Mouse (Mus musculus): ENCODE measurements at regions not wholly inside any gene's neighbourhood (a gene's known extent, or its start where the extent isn't known, plus 50 kb on each side); places are given as distances from the start of the nearest gene placed in this dataset.

- no peak for DNase-seq (ENCODE audit: low spot score)
Observed at GRCm38 (mm10) chr4:125882531-125882930, 141.8 kb upstream of the Csf3r start.

GRCm38 (mm10) chr4:125890510-125890909 is 133.8 kb upstream of the Csf3r start:
- no peak for DNase-seq (ENCODE audit: low spot score)

- DNase-seq (ENCODE audit: low spot score), result no peak
Observed at GRCm38 (mm10) chr4:125893139-125893538, 131.2 kb upstream of the Csf3r start.

GRCm38 (mm10) chr4:125897707-125898106 is 126.6 kb upstream of the Csf3r start:
- no peak for DNase-seq (ENCODE audit: low spot score)

GRCm38 (mm10) chr4:125898631-125899348 is 125.6 kb upstream of the Csf3r start:
- no peak for DNase-seq (ENCODE audit: low spot score)

- no peak for DNase-seq (ENCODE audit: low spot score)
Observed at GRCm38 (mm10) chr4:125901546-125902276, 122.6 kb upstream of the Csf3r start.

GRCm38 (mm10) chr4:125906296-125906695 is 118.1 kb upstream of the Csf3r start:
- DNase-seq (ENCODE audit: low spot score), result no peak

- DNase-seq (ENCODE audit: low spot score), result no peak
Observed at GRCm38 (mm10) chr4:125908901-125909300, 115.4 kb upstream of the Csf3r start.

GRCm38 (mm10) chr4:125911541-125912270 is 112.6 kb upstream of the Csf3r start:
- no peak for DNase-seq (ENCODE audit: low spot score)

GRCm38 (mm10) chr4:125912444-125913049 is 111.8 kb upstream of the Csf3r start:
- DNase-seq (ENCODE audit: low spot score), result peak; percentile 44

- no peak for DNase-seq (ENCODE audit: low spot score)
Observed at GRCm38 (mm10) chr4:125915166-125915565, 109.2 kb upstream of the Csf3r start.

- no peak for DNase-seq (ENCODE audit: low spot score)
Observed at GRCm38 (mm10) chr4:125917210-125917609, 107.1 kb upstream of the Csf3r start.

GRCm38 (mm10) chr4:125921550-125922316 is 102.6 kb upstream of the Csf3r start:
- peak; percentile 23 for DNase-seq (ENCODE audit: low spot score)

GRCm38 (mm10) chr4:125922317-125922878 is 102.0 kb upstream of the Csf3r start:
- DNase-seq (ENCODE audit: low spot score), result no peak

- DNase-seq (ENCODE audit: low spot score), result no peak
Observed at GRCm38 (mm10) chr4:125923225-125923624, 101.1 kb upstream of the Csf3r start.

GRCm38 (mm10) chr4:125928196-125928595 is 96.2 kb upstream of the Csf3r start:
- no peak for DNase-seq (ENCODE audit: low spot score)

GRCm38 (mm10) chr4:125929122-125929772 is 95.1 kb upstream of the Csf3r start:
- no peak for DNase-seq (ENCODE audit: low spot score)

- no peak for DNase-seq (ENCODE audit: low spot score)
Observed at GRCm38 (mm10) chr4:125930764-125931163, 93.6 kb upstream of the Csf3r start.

GRCm38 (mm10) chr4:125931321-125931720 is 93.0 kb upstream of the Csf3r start:
- peak; percentile 22 for DNase-seq (ENCODE audit: low spot score)

- no peak for DNase-seq (ENCODE audit: low spot score)
Observed at GRCm38 (mm10) chr4:125932036-125932756, 92.2 kb upstream of the Csf3r start.
